Mouse (Mus musculus) Muller cell, postnatal 12 days (primary cell): ENCODE data around the gene Olfr592.
"Not testable (repeated sequence)": the region's sequence is repeated elsewhere in the genome, so short reads cannot be mapped to it uniquely, and the experiment has no call there.

Experiments
- DNase-seq: peaks from one replicate; pipeline ENCODE4 v3.0.0-alpha.2; 2015; ENCODE audit errors: inconsistent ontology term

Olfr592 gene

DNA sequence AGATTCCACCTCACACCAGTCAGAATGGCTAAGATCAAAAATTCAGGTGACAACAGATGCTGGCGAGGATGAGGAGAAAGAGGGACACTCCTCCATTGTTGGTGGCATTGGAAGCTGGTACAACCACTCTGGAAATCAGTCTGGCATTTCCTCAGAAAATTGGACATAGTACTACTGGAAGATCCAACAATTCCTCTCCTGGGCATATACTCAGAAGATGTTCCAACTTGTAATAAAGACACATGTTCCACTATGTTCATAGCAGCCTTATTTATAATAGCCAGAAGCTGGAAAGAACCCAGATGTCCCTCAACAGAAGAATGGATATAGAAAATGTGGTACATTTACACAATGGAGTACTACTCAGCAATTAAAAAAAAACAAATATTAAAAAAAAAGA is at the start of gene Olfr592:
Gene Olfr592 (plus strand): TSS at position 301 of the 400 bp plus-strand sequence.
- not testable (repeated sequence) for DNase-seq

DNA sequence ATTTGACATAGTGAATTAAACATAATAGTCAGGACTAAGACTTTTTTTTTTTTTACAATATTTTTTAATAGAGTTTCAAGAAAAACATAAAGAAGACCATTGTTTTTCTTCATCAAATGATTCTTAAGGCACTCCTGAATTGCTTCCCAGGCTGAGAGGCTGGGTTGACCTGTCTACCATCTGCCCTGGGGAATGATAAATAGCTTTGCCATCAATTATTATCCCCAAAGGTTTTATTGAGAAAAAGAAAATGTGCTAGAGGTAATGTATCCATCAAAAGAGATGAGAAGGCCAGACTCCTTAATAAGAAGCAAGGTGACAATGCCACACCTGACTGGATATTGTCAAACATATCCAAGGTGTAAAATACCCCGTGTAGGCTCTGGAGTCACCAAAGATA is 44.0 kb upstream of the Olfr592 start, which contains the start of gene Olfr588-ps1:
Gene Olfr588-ps1 (plus strand): TSS at position 301 of the 400 bp plus-strand sequence.
- no peak for DNase-seq

DNA sequence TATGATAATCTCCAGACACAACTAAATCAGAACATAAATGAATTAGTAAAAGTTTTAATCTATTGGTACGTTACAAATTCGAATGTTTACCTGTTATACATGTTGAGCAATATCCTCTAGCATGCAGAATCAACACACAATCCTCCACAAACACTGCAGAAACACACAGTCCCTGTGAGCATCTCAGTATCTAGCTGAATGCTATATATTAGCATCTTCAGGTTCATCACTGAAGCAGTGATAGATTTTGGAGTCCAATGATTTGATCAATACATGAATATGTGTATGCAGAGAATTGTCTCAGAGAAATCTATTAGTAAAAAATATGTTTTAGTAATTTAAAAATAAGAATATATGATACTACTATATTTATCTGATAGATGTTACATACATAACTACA is 28.3 kb upstream of the Olfr592 start, which contains the start of gene Olfr589:
Gene Olfr589 (minus strand): TSS at position 101 of the 400 bp plus-strand sequence.
- DNase-seq = no peak

DNA sequence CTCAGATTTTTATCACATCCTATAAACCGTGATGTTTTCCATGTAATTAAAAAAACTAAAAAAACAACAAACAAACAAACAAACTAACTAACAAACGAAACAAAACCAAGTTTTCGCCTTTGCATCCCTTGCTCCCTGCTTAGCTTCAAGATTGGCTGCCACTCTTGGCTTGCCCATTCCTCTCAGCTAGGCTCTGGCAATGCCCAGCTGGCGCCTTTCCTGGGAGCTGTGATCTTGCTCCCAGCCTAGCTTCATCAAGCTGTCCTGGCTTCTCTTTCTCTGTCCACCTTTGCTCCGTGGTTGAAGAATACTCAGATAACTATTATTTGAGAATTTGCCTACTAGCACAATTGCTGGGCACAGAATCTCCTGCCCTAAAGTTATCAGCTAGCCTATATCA is 14.9 kb upstream of the Olfr592 start:
- no peak for DNase-seq

DNA sequence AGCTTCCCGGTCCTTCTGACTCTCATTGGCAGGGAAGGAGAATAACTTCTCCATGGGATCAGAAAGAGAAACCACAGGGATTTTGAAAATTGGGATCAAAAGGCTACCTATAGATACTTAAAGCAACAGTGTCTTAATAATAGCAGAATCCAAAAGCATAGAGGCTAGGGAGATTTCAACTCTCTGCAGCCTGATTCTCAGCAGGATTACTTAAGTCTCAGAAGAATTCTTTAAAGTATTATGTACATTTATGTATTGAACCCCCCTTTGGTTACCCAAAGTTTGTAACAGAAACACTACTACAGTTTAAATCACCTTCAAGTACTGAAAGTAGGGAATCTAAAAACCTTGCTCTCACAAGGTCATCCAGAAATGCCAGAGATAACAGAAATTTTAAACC is 6.4 kb upstream of the Olfr592 start, which contains the start of gene Olfr591:
Gene Olfr591 (minus strand): TSS at position 101 of the 400 bp plus-strand sequence.
- no peak for DNase-seq

DNA sequence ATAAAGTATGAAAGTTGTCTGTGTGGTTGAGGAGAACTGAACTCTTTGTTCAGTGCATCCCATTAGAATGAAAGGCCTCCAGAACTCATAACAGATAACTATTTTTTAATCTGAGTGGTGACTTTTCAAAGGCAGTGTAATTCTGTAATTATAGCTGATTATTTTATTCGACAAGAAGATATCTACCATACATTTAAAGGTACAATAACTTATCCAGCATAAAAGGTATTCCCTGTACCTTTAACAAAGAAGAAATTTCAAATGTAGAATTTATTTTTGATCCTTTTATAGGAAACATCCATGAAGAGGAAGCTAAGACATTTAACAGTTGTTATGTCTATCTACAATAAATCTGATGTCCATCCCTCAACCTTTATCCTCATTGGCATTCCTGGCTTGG is 27.0 kb downstream of the Olfr592 start, which contains the start of gene Olfr593:
Gene Olfr593 (plus strand): TSS at position 301 of the 400 bp plus-strand sequence.
- no peak for DNase-seq

DNA sequence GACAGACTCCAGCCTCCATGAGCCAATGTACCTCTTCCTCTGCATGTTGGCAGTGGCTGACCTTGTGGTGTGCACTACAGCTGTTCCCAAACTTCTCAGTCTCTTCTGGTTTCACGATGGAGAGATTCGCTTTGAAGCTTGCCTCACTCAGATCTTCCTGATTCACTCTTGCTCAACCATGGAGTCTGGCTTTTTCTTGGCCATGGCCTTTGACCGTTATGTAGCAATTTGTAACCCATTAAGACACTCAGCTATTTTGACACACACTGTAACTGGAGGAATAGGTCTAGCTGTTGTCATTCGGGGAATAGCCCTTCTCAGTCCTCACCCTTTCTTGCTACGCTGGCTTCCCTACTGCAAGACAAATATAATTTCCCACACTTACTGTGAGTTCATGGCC is 27.4 kb downstream of the Olfr592 start:
- not testable (repeated sequence) for DNase-seq

DNA sequence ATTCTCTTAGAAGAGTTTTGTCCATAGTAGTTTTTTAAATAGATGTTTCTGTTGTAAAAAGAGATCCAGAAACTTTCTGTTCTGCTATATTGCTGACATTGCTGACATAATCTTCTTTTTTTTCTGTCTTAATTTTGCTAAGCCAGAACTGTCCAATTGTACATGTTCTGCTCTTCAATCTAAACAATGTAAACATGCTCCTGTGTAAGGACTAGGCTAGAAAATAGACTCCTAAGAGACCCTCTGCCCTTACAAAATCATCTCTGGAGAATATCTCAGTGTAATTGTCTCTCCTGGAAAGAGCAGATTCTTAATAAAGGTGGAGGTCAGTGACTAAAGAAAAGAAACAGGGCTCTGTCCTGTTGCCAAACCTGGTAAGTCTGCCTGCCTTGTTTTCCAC is 32.1 kb downstream of the Olfr592 start, which contains the start of gene Olfr594:
Gene Olfr594 (plus strand): TSS at position 301 of the 400 bp plus-strand sequence.
- no peak for DNase-seq
